Mouse (Mus musculus) hematopoietic stem cell, adult 5-6 weeks (primary cell): ENCODE measurements around the gene Traf3ip2. TPM values are rescaled to one million over a fixed set of nuclear protein-coding genes. Genes with fewer than 3 reads are reported as not detected.

Experiments
- ATAC-seq, 2 experiments: fragments of 125-278 bp in 1 of 2; replicated peaks in 1 of 2; 2 replicates each; pipeline ENCODE4 v1.8.0; 2016 to 2017; ENCODE audit warnings: inconsistent platforms in 2 of 2, mild to moderate bottlenecking in 2 of 2, moderate number of reproducible peaks in 2 of 2, low read depth in 1 of 2, moderate TSS enrichment in 1 of 2; ENCODE audit not compliant: low FRiP score in 2 of 2, poor library complexity in 2 of 2, severe bottlenecking in 2 of 2, insufficient read depth in 1 of 2, low TSS enrichment in 1 of 2
- total RNA-seq: library from RNA; stranded (forward); fragments of 172-1452, 232-1000 nt; gene quantifications from 2 replicates; pipeline ENCODE4 v1.2.3, GENCODE M21; 2017

Traf3ip2 gene
- total RNA-seq, 1 experiment from 2014 or later = 4.1 TPM

DNA sequence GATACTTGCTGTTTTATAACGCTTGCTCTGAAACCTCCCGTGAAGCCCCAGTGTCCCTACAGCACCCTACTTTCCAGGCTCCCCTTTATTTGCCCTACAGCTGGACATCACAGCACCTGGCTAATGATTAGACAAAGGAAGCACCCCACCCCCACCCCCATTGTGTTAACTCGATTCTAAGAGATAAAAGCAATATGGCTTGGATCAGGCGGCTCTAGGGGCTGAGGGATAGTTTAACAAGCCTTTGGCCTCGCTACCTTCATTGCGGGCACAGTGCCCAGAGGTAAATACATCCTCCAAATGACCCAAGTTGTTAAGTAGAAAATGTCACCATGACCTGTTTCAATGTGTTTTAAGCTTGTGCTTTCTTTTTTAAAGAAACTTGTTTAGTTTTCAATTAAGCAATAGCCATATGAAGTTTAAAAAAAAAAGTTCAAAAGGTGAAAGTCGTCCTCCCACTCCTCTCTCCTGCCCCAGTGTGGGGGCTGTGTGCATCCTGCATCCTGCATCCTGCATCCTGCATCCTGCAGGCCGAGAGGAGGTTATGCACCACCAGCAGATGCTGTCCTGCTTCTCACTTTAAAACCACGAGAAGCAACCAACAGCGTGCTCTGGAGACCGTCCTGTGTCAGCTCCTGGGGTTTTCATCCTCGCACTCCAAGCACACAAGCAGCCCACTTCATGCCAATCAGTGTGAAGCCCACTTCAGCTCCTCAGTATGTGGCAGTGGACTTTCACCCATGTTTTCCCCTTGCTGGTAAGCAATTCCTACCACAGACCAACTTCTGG lies 12.3 kb downstream of the Traf3ip2 start:
- peak; percentile 48 to 61; a peak in 3 of 4 replicates for ATAC-seq

DNA sequence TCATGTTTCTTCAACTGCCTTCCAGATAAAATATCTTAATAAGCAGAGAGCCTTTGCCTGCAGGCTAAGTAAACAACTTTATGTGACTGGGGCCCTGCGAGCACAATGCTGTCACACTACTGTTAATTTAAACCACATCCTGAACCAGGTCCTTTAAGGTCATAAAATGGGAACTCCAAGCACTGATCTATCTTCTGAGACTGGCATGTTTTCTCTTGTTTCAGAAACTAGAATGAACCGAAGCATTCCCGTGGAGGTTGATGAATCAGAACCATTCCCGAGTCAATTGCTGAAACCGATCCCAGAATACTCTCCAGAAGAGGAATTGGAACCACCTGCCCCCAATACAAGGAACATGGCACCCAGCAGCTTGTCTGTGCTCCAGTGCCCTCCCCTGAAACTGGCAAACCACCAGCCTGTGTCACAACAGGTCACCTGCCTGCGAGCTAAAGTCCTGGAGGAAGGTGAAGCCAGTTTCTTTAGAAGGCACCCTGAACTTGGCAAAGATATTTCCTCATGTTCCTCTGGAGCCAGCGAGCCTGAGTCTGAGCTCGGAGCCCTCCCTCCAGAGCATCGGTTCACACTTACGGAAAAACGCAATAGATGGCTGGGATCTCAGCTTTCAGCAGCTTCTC lies 13.0 kb downstream of the Traf3ip2 start:
- peak; percentile 79 to 92 for ATAC-seq

DNA sequence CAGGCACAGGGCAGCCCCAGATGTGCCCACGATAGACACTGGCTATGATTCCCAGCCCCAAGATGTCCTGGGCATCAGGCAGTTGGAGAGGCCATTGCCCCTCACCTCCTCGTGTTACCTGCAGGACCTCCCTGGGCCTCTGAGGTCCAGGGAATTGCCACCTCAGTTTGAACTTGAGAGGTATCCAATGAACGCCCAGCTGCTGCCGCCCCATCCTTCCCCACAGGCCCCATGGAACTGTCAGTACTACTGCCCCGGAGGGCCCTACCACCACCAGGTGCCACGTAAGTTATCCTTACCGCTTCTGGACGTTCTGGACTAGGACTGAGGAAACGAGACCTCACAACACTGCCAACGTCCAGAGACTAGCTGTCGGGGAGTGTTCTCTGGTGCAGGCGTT lies 13.6 kb downstream of the Traf3ip2 start:
- no peak for ATAC-seq

DNA sequence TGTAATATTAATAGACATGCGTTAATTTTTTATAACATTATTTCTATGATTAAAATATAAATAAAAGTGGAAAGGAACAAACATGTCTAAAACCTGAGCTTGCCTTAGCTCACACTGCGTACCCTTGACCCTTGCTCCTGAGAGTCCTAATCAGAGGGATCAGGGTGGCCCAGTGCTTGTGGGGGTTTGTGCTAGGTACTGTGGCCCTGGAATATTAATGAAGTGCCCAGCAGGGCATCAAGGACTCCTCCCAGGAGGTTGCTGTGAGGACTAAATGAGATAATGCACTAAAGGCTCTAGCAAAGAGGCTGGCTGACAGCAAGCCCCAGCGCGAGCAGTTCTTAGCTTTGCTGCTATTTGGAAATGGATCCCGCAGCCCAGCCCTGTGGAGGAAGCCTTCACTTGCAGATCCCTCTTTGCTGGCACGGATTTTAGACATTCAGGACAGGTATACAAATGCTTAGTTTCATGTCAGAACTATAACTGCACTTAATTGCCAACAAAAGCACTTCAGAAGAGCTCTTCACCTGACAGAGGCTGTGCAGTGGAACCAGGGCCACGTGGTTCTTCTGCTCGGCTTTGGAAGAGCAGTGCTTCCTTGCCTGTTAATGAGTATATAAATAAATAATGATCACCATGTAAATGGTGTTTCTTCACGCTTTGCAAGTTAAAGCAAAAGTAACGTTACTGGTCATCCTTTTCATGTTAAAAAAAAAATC lies 16.2 kb downstream of the Traf3ip2 start:
- ATAC-seq = no peak

DNA sequence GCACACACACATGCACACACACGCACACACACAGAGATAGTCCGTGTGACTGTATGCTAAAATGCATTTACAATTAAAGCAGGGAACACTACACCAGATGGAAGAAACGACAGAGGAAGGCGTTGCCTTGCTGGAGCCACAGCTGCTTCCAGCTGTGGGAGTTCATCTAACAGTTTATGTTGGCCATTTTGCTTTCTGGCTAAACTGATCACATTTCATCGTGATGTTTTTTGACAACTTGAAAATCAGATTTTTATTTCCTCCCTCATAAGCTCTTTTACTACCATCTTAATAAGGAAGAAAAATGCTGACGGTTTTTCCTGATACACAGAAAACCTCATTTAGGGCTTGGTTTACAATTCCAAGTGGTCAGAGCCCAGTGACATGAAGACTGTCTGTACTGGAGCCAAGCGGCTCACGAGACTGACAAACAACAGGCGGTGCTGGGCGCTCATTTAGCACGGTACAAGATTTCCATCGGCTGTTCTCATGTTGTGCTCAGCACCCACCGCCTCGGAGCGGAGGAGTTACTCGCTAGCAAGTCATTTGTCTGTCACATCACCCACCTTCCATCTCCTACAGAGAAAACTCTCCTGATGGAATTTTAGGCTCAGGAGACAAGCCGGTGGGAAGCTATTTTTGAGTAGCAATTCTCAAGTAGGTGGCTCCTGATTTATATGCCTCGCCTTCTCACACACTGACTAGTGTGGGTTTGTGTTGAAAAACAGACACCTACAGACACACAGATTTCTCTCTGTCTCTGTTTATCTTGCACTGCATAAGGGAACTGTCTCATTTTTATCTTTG lies 17.2 kb downstream of the Traf3ip2 start:
- ATAC-seq = no peak

DNA sequence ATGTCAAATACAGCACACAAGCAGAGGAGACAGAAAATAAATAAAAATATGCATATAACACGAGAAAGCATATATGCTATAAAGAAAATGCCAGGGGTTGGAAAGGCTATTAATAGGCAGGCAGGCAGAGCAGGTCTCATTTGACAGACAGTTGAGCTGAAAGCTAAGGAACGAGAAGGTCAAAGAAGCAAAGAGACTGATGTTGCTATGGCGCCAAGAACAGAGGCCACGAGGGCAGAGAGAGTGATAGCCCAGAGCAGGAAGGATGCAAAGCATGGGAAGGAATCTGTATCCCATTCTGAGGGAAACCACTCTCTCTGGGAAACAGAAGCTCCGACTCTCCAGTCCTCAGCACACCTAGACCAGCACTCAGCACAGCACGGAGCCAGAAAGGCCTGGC lies 18.1 kb downstream of the Traf3ip2 start:
- ATAC-seq = no peak

DNA sequence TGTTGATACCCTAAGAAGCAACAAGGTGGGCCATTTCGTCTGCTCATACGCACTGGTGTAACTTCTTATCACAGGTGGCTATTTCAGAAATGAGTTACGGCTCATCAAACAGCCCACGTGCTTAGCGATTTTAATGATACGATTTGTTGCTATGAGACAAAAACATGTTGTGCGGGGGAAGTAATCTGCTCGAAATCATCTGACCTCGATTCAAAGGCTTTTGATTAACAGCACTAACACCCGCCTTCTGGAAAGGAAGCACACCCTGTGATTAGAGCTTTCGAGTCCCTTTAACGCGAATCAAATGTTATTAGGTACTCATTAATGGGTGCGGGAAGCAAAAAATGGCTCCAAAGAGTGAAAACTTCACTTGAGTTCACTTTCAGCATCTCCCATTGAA lies 18.9 kb downstream of the Traf3ip2 start:
- ATAC-seq = no peak

DNA sequence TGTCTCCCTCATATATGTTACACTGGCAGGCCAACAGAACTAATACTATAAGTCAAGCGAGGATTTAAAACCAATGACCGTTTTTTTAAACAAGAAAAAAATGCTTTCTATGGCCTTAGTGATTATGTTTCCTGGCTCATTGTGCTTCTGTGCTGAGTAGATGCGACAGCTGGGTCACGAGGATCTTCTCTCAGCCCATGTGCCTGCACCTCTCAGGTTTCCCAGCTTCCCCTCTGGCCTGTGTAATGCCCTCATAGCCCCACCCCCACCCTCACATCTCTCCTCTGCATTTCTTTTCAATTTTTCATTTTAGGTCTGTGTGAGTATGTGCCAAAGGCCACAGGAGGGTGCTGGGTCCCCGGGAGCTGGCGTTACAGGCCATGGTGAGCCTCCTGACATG lies 20.6 kb downstream of the Traf3ip2 start:
- no peak for ATAC-seq

DNA sequence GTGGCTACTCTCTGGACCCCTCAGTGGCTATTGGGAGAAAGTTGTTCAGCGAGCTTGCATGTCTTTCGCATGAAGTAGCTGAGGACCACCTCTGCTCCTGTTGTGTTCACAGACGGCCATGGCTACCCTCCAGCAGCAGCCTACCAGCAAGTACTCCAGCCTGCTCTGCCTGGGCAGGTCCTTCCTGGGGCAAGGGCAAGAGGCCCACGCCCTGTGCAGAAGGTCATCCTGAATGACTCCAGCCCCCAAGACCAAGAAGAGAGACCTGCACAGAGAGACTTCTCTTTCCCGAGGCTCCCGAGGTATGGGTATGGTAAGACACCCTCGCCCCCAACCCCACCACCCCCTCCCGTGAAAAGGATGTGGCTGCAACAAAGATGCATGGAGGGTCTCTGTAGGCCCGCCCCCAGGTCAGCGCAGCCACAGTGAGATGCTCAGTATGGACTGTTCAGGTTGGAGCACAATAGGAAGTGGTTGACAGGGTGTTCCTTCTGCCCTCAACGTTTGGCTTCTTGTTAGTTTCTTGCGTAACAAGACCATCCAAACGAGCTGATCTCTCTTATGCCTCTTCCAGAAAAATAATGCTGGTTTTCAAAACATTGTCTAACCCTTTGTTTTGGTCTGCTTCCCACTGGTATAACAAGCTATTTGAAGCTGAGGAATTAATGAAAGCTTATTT lies 21.8 kb downstream of the Traf3ip2 start:
- ATAC-seq = peak; percentile 25 to 29; a peak in 1 of 4 replicates

DNA sequence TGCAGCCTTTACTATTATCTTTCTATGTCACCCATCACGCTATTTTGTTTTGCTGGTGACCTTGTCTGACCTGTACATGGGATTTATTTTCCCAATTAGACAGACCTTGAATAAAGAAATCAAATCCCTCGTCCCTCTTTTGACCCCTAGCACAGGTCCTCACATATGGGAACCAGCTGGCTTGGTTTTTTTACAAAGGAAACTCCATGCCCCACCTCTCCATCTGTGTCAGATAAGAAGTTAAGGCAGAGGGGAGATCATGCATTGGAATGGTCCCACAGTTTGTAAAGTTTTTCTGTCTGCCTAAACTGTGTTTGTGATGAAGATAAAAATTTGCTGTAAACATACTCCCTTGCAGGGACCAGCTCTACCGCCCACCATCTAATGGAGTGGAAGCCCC lies 26.1 kb downstream of the Traf3ip2 start:
- ATAC-seq = no peak

DNA sequence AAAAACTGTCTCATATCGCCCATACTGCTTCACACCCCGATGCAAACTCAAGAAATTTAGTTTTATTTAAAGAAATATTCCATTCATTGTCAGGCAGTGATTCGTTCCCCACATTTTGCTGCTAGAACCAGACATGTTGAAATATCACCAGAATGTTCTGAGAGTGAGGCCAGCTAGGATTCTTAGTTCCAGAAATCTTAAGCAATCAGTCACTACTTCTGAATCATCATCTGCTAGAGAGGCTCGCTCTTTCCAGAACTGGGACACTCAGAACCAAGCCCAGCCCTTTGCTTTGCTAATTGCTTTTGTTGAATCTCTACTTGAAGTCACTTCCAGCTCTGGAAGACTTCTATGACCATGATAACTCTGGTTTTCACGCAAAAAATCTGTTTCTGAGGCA lies 27.0 kb downstream of the Traf3ip2 start:
- ATAC-seq = no peak

DNA sequence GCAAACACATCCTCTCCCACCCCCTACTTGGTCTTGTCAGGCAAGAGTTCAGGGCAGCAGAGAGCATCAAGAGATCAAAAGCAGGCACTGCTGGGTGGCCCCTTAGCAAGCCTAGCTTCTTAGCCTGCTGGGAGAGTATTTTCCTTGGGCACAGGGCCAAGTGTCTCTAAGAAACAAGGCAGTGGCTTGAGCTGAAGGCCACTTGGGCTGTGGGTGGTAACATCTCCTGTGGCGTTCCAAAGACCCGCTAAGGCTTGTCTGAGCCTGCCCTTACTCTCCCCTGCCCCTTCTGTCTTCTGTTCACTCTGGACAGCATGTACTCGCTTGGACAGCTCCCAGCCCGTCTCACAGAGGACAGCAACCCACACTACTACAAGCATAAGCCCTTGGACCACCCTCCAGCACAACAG lies 28.1 kb downstream of the Traf3ip2 start:
- ATAC-seq = no peak

DNA sequence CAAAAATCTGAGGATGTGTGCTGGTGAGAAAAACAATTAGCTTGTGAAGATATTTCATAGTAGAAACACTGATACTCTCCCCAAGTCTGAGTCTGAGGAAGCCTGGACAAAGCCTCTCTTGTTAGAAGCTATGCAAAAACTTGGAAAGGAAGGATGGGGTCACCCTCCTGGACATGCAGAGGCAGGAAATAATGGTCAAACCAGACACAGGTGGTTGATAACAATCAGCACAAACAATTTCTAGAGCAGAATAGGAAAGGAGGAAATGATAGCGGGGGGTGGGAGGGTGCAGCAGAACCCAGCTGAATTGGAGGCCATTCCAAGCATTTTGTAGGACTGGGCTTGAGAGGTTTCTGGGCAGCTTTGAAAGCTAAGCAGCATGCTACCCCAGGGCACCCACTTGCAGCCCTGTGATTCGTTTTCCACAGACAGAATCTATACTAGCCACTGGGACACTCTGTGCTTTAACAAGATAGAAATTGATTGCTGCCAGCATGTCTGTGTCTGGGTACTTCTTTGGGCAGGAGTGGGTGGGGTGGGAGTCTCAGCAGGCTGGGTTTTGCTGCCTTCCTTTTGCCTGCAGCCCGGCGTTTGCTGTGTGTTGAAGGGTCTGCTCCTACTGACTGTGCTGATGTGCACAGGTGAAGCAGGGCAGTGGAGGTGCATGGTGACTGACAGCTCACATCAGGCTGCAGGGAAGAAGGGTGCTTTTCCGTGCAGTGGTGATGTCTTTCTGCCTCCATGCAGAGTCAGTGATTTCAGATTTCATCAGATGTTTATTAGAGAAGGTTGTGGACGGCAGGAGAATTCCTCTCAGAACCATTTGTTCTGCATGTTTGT lies 33.3 kb downstream of the Traf3ip2 start:
- peak; percentile 35 to 44; a peak in 3 of 4 replicates for ATAC-seq

DNA sequence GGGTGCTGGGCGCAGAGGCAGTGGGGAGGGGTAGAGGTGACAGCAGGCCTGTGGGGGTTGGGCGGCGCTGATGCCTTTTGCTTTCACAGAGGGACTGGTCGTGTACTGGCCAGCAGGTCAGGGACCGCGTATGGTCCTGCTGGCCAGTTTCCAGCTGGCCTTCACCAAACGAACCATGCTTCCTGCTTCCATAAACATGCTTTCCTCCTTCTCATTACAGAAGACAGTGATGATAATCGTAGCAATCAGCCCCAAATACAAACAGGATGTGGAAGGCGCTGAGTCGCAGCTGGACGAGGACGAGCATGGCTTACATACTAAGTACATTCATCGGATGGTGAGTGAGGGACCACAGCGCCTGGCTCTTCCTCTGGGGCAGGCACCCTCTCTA lies 33.9 kb downstream of the Traf3ip2 start:
- ATAC-seq = peak in 1 of 2 experiments; percentile 48; a peak in 2 of 4 replicates

DNA sequence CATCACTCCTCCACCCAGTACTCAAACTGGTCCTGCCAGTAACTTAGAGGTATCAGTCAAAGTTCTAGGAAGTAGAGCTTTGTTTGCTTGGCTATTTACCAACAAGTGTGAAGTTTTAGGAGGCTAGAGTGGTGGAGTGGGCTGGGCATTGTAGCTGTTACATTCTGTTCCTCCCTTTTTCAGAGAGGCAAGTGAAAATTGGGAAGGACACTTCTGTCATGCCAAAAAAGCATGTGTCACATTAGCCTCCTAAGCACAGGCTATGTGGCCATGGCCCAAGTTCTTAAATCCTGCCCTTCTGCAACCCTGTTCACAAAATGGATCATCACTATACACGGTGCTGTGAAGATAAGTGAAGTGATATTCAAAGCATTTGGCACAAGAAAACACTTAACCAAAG lies 34.4 kb downstream of the Traf3ip2 start:
- no peak for ATAC-seq

DNA sequence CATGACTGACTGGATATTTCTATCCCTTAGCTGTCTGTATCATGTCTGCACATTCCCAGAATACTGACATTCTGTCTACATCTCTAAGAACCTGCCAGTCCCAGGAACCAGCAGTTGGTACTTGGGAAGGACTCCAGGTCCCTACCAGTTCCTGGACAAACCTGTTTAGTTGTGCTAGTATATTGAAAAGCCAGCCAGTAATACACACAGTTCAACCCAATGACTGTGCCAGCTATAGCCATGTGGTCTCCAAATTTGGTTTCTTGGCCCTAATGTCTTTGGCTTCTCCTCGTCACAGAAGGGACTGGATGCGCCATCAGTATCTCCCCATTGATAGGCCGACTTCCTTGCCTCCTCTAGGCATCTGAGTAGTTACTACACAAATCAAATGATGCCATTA lies 35.5 kb downstream of the Traf3ip2 start:
- ATAC-seq = no peak
